Mouse (Mus musculus) layer of hippocampus, adult 9-11 months (tissue): ENCODE measurements around the gene Plekhn1.

Source experiments
- DNase-seq: peaks from one replicate; pipeline ENCODE4 v3.0.0; 2022

Gene Plekhn1

DNA sequence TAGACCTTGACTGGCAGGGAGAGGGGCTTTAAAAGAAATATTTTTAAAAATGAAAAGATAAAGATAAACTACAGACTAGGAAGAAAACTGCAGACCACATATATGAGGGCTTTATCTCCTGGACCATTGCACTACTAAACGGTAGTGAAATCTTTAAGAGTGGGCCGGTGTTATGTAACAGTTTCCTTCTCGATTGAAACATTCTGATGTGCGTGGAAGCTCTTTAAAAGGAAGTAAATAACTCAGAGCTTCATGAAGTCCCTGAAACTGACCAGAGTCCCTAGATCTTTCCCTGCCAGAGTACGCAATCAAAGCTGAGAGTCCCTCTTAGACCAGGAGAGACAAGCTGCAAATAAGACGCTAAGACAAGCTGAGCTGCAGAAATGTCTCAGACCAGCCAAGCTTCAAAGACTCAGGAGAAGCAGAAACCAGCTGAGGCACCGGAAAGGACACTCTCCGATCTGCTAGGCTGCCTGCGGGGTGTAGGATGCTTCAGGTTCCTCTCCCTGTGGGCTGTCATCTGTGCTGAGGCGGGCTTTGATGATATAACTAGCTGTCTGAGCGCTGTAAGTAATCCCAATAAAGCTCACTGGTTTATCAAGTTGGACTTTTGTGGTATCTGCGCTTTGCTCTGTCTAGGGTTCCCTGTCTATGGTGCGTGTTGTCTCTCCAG lies 24.6 kb downstream of the Plekhn1 start:
- no peak for DNase-seq

DNA sequence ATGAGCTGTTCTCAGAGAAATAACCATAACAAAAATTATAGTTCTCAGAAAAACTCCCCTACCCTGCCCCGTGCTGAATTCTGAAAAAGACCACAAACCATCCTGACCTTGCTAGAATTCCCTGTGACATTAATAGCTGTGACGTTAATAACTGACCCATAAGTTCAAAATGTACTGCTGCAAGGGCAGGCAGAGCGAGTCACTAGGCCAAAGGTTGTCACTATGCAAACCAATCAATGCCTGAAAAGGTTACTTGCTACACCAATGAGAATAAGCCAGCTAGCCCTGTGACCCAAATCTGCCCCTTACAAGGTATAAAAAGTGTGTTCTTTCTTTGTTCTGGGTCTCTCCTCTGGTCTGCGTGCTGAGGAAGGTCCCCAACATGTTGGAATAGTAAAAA lies 25.8 kb downstream of the Plekhn1 start:
- DNase-seq: no peak

DNA sequence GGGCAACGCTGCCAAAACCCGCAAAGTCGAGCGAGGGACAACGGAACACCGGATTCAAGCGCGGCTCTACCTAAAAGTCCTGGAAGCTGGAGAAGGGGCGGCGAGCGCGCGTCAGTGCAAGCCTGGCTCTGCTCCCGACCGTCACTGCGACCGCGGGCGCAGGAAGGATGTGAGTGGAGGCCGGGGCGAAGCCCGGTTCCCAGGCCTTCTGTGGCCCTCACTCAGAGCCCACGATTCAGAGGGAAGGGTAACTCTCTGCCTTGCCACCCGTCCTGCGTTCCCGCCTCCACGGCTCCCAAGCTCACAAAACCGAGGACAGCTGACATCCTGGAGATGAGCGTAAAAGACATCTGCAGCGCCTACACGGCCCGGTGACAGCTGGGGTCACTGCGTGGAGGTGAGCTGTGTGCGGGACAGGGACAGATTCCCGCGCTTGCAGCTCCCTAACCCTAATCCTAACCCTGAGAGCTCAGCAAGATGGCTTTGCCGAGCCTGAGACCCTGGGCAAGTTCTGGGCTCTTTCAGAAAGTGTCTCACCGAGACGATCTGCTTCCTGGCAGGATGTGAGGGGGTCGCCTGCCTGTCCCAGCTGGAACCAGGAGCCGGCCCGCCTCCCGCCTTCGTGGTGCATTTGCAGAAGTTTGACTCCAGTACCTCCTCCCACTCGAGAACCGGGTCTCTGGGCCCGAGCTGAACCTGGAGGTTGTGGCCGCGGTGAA lies 31.1 kb downstream of the Plekhn1 start:
- DNase-seq: no peak

DNA sequence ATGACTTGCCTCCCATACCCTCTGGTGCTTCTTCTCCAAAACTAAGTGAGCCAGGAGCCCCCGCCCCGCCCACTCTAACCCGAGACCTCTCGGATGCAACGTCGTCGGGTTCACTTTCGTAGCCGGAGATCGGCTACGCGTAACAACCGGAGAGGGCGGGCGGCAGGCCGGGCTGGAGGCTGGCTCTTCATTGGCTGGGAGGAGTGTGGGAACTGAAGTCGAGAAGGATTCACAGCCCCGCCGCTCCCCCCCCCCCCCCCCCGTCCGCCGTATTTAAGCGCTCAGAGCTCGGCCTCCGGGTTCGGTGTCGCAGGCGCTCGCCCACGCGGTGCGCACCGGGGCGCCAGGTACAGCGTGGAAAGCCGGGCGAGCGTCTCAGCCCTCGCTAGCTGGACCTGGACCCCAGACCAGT lies 31.6 kb downstream of the Plekhn1 start, which contains the start of gene AW011738:
AW011738 (plus strand) TSS at position 304 of the 412 bp plus-strand sequence.
- DNase-seq: peak; percentile 74

DNA sequence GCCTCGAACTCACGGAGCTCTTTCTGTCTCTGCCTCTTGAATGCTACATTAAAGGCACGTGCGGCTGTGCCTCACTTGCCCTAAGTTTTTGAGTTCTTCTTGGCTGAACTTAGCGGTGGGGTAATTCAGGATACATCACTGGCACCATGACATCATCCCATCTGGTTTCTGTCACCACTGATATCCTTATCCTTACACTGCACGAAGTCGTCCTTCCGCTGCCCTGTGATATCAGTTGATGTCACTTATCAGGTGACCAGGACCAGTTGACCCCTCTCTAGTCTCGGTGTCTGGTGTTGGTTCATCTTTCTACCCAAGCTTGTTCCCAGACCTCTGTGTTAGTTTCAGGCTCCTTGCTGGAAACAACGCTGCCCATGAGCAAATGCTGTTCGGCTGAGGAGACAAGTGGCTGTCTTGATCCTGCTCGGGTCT lies 32.2 kb downstream of the Plekhn1 start:
- no peak for DNase-seq

DNA sequence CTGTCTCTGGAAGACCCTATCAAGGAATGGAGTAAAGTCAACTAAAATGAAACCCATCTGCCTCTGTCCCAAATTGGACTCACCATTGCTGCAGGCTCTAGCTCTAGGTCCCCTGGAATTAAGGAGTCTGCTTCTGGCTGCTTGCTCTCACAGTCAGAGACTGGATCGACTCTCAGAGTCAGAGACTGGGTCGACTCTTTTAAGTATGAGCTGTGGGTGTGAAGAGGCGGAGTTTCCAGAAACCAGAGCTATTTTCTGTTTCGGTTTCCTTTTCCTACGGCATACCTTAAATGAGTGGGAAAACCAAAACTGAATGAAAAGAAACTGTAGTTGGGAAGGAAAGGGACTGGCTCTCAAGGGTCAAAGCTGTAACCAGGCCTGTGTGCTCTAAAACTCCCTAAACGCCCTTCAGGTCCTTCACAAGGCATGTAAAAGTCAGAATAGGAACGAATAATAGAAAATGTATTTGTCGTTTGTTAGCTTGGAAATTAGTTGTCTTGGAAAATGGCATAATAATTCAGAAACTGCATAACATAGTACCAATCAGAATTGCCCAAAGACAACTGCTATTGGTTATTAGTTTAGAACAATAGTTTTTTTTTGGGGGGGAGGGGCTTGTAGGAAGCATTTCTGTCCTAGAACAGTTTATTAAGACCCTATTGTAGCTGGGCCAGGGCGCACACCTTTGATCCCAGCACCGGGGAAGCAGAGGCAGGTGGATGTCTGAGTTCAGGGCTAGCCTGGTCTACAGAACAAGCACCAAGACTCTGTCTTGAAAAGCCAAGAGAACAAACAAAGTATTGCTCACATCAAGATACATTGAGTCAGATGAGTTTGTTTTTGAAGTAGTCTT lies 33.8 kb downstream of the Plekhn1 start, which contains the start of gene Isg15:
Isg15 (minus strand) TSS at position 196 of the 853 bp plus-strand sequence.
- DNase-seq: no peak

DNA sequence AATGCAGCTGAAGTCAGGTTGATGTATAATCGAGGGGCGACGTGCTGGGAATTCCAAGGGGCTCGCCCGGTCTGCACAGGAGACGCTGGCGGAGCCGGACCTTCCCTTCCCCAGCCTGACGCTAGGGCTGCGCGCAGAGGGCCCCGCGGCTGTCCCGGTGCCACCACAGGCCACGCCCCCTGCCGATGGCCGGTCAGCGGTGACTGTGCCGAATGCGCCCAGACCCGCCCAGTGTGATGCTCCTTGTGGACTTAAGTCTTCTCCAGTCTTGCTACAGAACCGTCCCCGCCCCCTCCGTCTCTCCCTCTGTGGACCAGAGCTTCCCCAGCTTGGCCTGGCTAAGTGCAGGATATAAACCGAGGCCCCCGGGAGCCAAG lies 36.8 kb downstream of the Plekhn1 start:
- DNase-seq: peak; percentile 87

DNA sequence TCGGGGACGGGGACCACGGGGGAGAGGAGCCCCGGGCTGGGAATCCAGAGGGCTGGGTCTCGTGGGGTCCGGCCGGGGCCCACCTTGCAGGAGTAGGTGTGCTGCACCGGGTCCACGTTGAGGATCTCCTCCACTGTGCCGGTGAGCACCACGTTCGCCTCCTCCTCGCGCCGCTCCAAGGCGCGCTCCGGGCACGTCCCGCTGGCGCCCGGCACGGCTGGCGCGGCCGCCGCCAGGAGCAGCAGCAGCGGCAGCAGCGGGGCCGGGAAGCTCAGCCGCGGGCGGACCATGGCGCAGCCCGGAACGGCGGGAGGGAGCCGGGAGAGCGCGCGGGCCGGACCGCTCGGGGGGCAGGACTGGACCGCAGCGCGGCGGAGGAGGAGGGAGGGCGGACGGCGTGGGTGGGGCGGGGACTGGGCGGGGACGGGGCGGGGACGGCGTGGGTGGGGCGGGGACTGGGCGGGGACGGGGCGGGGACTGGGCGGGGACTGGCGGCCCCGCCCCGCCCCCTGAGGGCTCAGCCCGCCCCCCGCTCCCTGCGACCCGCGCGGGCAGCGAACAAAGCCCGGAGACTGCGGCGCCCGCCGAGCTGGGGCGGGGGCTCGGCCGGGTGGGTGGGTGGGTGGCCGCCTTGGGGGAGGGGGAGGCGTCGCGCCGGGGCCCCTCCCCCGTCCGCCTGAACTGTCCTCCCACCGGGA lies 37.4 kb downstream of the Plekhn1 start, which contains the start of gene Agrn:
Agrn (minus strand) TSS at position 358 of the 698 bp plus-strand sequence.
- peak; percentile 42 for DNase-seq

DNA sequence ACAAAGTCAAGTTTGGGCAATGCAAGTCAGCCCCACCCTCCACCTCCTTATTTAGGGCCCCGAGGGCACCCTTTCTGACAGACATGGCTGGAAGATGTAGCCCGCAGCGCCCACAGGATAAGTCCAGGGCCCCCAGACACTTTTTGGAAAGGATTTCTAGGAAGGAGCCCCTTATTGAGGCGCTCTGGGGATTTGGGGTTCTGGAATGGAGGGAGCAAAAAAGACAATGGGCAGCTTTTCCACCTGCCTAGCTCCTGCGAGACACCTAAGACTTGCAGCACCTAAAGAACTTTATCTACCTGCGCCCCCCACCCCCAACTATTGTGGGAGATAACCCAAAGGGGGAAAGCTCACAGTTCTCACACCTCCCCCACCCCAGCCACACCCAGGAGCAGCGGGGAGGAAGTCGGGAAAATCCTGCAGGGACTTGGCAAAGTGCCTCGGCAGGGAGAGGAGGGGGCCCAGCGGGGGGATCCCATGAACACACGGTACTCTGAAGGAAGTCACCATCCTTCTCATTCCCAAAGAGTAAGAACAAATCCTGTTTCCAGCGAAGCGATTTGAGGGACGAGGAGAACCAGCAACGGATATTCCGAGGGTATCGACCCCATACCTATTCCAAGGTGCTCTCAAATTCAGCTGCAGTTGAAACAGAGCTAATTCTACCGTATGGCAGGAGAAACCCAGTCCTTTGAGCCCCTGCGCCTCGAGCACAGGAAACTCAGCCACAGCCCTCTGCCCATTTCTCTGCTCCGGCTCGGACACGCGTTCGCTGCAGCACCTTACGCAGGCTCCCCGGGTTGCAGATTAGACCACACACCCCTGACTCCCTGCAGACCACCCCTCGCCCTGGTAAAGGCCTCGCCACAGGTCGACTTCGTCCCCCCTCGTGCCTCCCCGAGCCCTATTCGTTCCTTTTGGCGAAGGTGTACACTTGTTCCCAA lies 38.5 kb downstream of the Plekhn1 start:
- peak; percentile 20 for DNase-seq

DNA sequence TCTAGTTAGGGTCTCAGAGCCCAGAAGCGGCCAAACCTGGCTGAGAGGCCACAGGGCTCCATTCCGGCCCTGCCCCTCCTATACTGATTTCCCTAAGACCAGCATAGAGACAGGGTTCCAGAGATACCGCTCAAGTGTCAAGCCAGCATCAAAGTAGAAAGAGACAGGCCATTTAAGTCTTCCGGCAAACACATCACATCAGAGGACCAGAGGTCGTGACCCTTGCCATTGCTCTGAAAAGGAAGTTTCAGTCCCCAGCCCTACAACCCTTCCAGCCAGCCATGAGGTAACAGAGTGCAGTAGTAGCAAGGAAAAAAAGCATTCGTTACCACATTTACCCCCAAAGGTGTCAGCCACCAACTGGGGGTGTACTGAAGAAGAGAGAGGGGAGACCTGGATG lies 40.3 kb downstream of the Plekhn1 start:
- no peak for DNase-seq

DNA sequence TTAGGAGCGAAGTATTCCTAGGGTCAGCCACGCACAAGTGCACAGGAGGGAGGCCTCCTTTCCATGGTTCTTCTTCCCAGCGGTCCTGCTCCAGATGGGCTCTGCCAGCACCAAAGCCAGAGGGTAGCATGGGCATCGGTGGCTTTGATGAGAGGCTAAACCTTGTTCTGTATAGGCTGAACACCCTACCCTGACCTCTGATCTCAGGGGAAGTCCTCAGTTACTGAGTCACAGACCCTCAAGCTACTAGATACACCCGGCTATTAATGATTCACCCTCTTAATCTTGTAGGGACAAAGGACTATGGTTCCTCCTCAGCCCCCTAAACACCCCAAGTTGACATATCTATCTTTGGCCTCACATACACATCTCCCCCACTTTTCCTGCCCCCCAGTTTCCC lies 40.8 kb downstream of the Plekhn1 start:
- DNase-seq: no peak

DNA sequence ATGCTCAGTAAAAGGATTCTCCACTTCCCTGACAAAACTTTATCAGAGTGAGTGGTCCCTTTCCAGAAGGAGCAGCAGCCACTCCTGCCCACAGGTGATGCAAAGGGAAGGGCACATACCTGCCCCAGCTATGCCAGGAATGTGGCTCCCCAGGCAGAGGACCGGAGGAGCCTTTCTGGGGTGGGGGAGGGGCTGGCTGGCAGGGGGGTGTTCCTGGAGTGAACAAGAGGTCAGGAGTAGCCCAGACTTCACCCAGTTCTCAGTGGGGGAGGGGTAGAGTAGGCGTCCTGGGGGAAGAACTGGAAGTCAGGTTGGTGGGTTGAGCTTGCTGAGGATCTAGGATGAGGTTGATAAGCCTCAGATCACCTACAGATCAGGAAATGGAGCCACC lies 41.5 kb downstream of the Plekhn1 start:
- DNase-seq: no peak

DNA sequence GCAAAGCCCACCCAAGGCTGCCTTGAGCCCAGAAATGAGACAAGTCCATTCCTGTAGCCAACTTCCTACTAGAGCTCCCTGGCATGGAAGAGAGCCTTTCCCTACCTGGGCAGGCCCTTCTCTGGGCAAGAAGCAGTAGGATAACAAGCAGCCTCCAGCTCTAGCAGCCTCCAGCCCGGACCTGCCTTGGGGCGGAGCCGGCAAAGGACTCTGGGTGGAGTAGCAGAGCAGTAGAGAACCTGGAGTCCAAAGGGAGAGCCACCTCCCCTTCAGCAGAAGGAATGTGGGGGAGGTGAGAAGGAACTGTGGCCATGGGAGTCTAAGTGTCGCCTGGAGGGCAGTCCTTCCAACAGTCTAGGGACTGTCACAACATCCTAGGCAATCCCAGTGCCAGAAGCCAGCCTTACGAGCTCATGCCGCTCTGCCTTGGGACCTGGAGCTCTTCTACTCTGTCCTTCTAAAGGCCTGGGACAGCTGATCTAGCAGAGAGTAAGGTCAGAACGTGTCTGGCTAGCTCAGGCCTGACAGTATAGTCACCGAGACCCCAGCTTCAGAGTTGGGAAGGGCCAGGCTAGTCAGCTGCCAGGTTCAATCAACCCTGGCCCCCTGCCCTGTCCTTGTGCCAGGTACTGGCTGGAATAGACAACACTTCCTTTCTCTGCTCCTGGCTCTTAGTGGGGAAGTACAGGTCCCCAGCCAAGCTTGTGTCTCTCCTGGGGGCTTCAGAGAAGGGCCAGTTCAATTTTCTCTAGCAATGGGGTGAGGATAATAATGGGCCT lies 42.0 kb downstream of the Plekhn1 start:
- no peak for DNase-seq

DNA sequence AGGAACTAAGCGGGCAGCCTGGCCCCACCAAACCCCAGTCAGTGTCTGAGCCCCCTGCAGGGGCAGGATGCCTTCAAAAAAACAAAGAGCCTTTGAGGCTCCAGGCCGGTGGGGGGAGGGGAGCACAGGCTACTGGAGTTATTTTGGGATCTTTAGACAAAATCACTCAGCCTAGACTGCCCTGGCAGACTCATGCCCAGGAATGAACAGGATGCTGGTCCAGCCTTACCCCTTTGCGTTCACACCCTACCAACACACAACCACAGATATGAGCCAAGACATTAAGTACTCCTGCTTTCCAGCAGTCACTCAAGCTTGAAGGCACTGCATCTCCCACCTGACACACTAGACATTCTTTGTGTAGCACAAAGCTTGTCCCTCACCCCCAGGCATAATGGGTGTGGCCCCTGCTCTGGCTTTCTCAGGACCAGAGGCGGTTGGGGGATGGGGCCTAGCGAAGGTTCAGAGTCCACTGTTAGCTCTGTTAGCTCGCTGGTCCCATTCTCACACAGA lies 45.8 kb downstream of the Plekhn1 start:
- peak; percentile 42 for DNase-seq

DNA sequence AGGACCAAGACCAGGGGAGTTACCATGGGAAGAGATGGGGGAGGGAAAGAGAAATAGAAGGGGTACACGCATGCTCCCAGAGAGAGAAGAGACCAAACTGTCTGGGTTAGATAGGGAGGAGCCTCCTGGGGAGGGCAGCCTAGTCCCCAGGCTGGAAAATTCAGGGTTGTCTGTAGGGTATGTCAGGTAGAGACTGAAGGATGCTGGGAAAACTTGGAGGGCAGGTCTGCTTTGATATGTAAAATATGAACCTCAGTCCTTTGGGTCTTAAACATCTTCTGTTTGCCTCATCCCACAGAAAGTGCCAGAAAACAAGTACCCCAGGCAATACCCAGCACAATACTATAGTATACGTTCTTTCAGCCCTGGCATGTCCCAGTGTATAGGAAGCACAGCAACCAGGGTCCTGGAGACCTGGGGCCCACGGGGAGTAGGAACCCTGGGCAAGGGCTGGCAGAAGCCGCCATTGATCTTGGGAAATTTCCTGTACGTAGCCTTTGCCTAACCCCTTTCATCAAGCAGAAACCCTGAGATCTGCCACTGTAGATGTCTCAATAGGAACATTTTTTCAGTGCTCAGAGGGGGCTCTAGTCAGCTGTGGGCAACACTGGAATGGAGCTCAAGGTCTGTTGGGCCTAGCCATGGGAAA lies 46.4 kb downstream of the Plekhn1 start:
- no peak for DNase-seq

DNA sequence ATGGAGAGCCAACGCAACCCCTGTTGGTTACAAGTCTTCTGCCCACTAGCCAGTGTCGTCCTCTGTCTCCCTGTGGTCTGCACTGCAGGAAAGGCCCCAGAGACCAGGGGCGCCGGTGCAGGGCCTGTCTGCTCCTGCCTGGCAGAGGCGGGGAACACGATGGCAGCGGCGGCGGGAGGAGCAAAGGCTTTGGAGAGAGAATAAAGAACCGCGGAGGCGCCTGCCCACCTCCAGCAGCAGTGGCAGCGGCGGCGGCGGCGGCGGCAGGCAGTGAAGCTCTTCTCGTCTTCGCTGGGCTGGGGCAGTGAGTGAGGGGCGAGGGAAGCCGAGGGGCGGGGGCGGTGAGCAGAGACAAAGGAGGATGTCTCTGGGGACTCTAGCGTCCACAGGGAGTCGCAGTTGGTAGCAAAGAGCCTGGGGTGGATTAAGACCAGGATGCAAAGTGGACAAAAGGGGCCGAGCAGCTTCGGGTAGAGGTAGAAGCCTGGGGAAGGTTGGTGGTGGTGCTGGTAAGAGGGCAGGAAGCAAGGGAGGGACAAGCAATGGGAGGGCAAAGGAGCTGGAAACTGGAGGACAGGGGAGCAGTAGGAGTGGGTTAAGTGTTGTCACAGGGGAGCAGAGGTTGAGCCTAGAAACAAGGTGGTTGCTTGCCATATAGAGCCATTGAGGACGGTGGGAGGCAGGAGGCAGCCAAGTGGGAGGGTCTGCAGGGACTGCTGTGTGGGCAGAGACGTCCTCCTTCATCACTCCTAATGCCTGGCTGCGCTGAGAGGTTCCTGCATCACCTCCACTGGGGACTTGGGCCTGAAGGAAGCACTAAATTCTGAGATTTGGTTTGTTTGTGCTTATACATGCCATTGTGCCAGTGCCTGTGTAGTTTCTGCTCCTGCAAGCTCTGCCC lies 48.5 kb downstream of the Plekhn1 start:
- peak; percentile 32 for DNase-seq

DNA sequence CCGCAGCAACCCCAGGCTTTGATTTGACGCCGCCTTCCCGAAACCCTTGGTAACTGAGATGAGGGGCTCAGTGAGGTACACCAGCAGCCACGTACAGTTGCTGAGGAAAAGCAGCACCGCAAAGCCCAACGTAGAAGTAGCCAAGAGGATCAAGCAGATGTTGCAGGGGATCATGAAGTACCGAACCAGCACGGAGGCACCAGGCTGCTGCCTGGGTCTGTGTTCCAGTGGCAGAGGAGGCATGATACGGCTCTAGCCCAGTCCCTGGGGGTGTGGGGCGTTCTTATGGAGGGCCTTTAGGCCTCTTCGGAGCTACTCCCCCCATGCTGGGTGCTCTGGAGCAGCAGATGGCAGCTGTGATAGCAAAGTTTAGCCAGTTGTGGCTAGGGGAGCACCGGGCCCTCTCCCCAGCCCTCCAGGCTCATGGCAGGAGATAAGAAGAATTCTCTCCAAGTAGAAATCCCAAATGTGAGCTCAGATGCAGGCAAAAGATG lies 49.2 kb downstream of the Plekhn1 start:
- DNase-seq: no peak

DNA sequence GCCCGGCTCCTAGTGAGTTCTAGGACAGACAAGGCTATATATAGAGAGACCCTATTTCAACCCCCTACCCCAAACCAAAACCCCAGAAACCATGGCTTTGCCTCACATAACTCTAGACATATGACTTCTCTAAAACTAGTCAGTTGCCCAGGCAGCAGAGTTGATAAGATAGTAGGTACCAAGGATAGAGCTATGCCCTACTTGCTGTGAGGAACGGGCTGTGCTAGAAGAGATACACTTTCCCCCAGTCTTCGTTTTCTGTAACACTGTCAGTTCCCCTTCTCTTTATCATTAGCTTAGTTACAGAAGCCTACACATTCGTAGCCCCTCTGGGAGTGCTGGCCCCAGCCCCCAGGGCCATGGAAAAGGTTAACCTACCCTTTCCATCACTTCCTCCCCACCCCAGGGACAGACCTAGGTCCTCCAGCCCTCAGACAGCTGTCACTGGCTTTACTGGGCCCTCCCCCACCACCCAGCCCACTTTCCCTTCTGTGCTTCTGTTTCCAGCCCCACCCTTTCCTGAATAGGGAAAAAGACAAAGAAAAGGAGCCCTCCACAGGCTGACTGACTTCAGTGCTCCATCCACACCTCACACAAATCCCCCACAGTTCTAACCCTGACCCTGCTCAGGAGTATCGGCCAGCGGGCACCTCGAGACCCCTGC lies 50.2 kb downstream of the Plekhn1 start:
- DNase-seq: no peak
